Mouse (Mus musculus) stomach, postnatal 0 days (tissue): ENCODE measurements around the gene Kalrn.

Experiments
- CTCF ChIP-seq: IDR thresholded peaks from 2 replicates; pipeline ENCODE4 v1.5.1; 2016; ENCODE audit warnings: antibody characterized with exemption, low read depth, mild to moderate bottlenecking, moderate library complexity
- EP300 ChIP-seq: optimal IDR thresholded peaks from 2 replicates; pipeline ENCODE3; 2016; ENCODE audit warnings: antibody characterized with exemption

- no peak for TF ChIP-seq CTCF
- no peak for TF ChIP-seq EP300
Measured at GRCm38 (mm10) chr16:34515485-34515884, 57.8 kb downstream of the Kalrn start.
